Mouse (Mus musculus): ENCODE data around the gene Oscp1.

DNA sequence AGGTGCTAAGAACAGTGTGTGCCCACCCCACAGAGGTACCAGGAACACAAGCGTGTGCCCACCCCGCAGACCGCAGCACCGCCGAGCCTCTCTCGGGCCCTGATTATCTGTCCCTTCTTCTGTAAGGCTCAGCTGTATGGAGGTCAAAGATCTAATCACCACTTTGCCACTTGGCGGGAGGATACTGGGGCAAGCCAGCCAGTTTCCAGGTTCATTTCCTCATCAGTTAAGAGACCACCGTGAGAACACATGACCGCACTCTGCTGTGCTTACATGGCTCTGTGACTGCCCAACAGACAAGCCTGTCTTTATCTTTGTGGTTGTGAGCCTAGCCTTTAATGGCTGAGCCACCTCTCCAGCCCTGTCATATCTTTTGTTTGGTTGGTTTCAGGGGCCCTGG, 24.7 kb downstream of the Oscp1 start:
- TF ChIP-seq CTCF (IDR thresholded peaks at IDR 0.05; ENCODE audit: insufficient read depth, low read depth, low read length), result no peak
- TF ChIP-seq POLR2A (IDR thresholded peaks at IDR 0.05; ENCODE audit: insufficient read depth, low read depth, low read length), result no peak

Data from olfactory bulb, adult 2 months (tissue).